Mouse (Mus musculus) C2C12 (cell line): Measurements from ENCODE around the gene Diexf.

Experiments
- CEBPB ChIP-seq: IDR thresholded peaks from one replicate; pipeline ENCODE4 v1.6.1; 2011; ENCODE audit warnings: low read depth, mild to moderate bottlenecking, control low read depth, moderate library complexity
- CTCF ChIP-seq: IDR thresholded peaks from one replicate; pipeline ENCODE4 v1.5.1; 2011; ENCODE audit not compliant: control insufficient read depth, insufficient read depth, insufficient read length
- FOSL1 ChIP-seq: IDR thresholded peaks from one replicate; pipeline ENCODE4 v1.8.0; 2011; ENCODE audit warnings: mild to moderate bottlenecking, low read length; ENCODE audit not compliant: poor library complexity, insufficient read depth, severe bottlenecking
- MAX ChIP-seq: IDR thresholded peaks from one replicate; pipeline ENCODE4 v1.6.1; 2011; ENCODE audit warnings: mild to moderate bottlenecking, control low read depth
- MYOD1 ChIP-seq: IDR thresholded peaks from one replicate; pipeline ENCODE4 v1.6.1; 2011; ENCODE audit warnings: low read depth; ENCODE audit not compliant: control insufficient read depth, insufficient read length
- MYOG ChIP-seq: IDR thresholded peaks from one replicate; pipeline ENCODE4 v1.6.1; 2011; ENCODE audit not compliant: control insufficient read depth, insufficient read length; ENCODE audit errors: extremely low read depth
- USF1 ChIP-seq: IDR thresholded peaks from one replicate; pipeline ENCODE4 v1.6.1; 2011; ENCODE audit warnings: low read depth, mild to moderate bottlenecking, control low read depth, moderate library complexity

GRCm38 (mm10) chr1:193093596-193093995, 36.5 kb downstream of the Diexf start:
- TF ChIP-seq CTCF, result no peak
- TF ChIP-seq MAX, result no peak
- no peak for TF ChIP-seq MYOD1
- no peak for TF ChIP-seq FOSL1
- TF ChIP-seq CEBPB, result no peak
- TF ChIP-seq USF1, result no peak
- no peak for TF ChIP-seq MYOG
